Mouse (Mus musculus) stomach, postnatal 0 days (tissue): ENCODE data around the gene Fubp1.

Source experiments
- CTCF ChIP-seq: IDR thresholded peaks from 2 replicates; pipeline ENCODE4 v1.5.1; 2016; ENCODE audit warnings: antibody characterized with exemption, low read depth, mild to moderate bottlenecking, moderate library complexity
- EP300 ChIP-seq: optimal IDR thresholded peaks from 2 replicates; pipeline ENCODE3; 2016; ENCODE audit warnings: antibody characterized with exemption

- TF ChIP-seq CTCF = no peak
- TF ChIP-seq EP300 = no peak
Observed at GRCm38 (mm10) chr3:152261436-152261835, 51.2 kb downstream of the Fubp1 start.
